Mouse (Mus musculus) ES-E14 (cell line): ENCODE results near the gene Sag. TPM values are rescaled to one million over a fixed set of nuclear protein-coding genes. Genes with fewer than 3 reads are reported as not detected.

ENCODE experiments used
- DNase-seq: peaks from one replicate; pipeline ENCODE4 v3.0.0-alpha.2; 2013; ENCODE audit warnings: low read depth, low spot score
- H3K27ac ChIP-seq: 2 replicates; pipeline ENCODE4 v1.5.1; 2012; ENCODE audit warnings: low read depth, mild to moderate bottlenecking, low read length, moderate library complexity, mixed read lengths; ENCODE audit not compliant: poor library complexity, insufficient read depth, severe bottlenecking
- H3K36me3 ChIP-seq: 2 replicates; pipeline ENCODE4 v1.6.1; 2012; ENCODE audit warnings: mild to moderate bottlenecking, low read length, moderate library complexity, mixed read lengths; ENCODE audit not compliant: control insufficient read depth, poor library complexity, insufficient read depth, severe bottlenecking
- H3K4me1 ChIP-seq, 2 experiments: fragments of 150-350 bp in 1 of 2; sonication (generic) in 1 of 2; 2 replicates each; pipeline ENCODE4 v1.6.1; 2012; ENCODE audit warnings: low read length in 2 of 2, mild to moderate bottlenecking in 1 of 2, mixed read lengths in 1 of 2; ENCODE audit not compliant: control insufficient read depth in 2 of 2, insufficient read depth in 2 of 2, poor library complexity in 1 of 2
- H3K4me3 ChIP-seq, 2 experiments: fragments of 150-350 bp in 1 of 2; sonication (generic) in 1 of 2; 2 replicates each; pipeline ENCODE4 v1.5.1; 2012; ENCODE audit warnings: low read length in 2 of 2, low read depth in 1 of 2, mild to moderate bottlenecking in 1 of 2, mixed read lengths in 1 of 2; ENCODE audit not compliant: insufficient read depth in 1 of 2, poor library complexity in 1 of 2, severe bottlenecking in 1 of 2
- H3K9ac ChIP-seq: 2 replicates; pipeline ENCODE4 v1.6.1; 2012; ENCODE audit warnings: low read depth, mild to moderate bottlenecking, low read length, mixed read lengths; ENCODE audit not compliant: poor library complexity, insufficient read depth, severe bottlenecking
- H3K9me3 ChIP-seq: fragments of 150-350 bp; sonication (generic); 2 replicates; pipeline ENCODE4 v1.6.1; 2012; ENCODE audit warnings: low read depth, mild to moderate bottlenecking, low read length; ENCODE audit not compliant: control insufficient read depth, insufficient read depth
- CHD2 ChIP-seq: IDR thresholded peaks from 2 replicates; pipeline ENCODE4 v1.6.1; 2014; ENCODE audit warnings: mild to moderate bottlenecking, low read depth, low read length, inconsistent platforms
- HCFC1 ChIP-seq: IDR thresholded peaks from 2 replicates; pipeline ENCODE4 v1.6.1; 2012; ENCODE audit warnings: low read length, inconsistent platforms, borderline replicate concordance; ENCODE audit not compliant: insufficient read depth
- MAFK ChIP-seq: IDR thresholded peaks from 2 replicates; pipeline ENCODE4 v1.6.1; 2014; ENCODE audit warnings: mild to moderate bottlenecking, low read depth, low read length, inconsistent platforms; ENCODE audit not compliant: insufficient read depth
- ZC3H11A ChIP-seq: IDR thresholded peaks from 2 replicates; pipeline ENCODE4 v1.6.1; 2012; ENCODE audit warnings: low read depth, mild to moderate bottlenecking, inconsistent platforms, low read length, borderline replicate concordance
- ZNF384 ChIP-seq: IDR thresholded peaks from 2 replicates; pipeline ENCODE4 v1.6.1; 2012; ENCODE audit warnings: low read depth, low read length, inconsistent platforms
- in situ Hi-C, 2 experiments: fragments of 600-800 bp; cut with MboI; formaldehyde crosslinking; loops; one replicate each; pipeline ENCODE4 v1.15.1; 2025; ENCODE audit warnings: low sequenced_read_pairs in 2 of 2, inconsistent platforms in 1 of 2; ENCODE audit not compliant: unreplicated experiment in 2 of 2
- total RNA-seq: library from RNA; depleted of rRNA; stranded (reverse); fragments of 300-350 nt; gene quantifications from 2 replicates; pipeline ENCODE4 v1.2.3, GENCODE M21; 2012

The Sag gene
- total RNA-seq, 1 experiment: 1.3 TPM

DNA sequence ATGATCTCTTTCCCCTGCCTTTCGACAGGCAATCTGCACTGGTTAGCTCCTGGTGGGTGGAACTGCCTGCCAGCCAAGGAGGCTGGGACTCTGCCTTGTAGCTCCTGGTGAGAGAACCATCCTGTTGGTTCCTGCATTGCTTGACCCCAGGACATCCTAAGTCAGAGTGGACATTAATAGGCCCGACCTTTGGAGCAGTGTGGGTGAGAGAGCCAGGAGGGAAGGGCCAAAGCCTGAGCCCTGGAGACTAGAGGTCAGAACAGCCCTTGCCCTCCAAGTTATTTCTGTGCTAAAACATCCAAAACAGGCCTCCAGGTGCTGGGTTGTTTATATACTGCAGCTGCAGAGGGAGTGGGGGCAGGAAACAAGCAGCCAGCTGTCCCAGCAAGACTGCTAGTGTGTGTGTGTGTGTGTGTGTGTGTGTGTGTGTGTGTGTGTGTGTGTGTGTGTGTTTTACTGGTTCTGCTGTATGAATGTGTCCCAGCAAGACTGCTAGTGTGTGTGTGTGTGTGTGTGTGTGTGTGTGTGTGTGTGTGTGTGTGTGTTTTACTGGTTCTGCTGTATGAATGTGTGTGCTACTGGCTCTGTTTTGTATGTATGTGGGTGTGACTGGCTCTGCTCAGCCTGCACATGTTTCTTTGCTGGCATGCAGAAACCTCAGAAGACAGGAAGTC, 43.5 kb downstream of the Sag start:
- H3K9me3 ChIP-seq: no peaks in the 10 kb centered on the region
- in situ Hi-C loops: no loop called here
- DNase-seq: no peak
- TF ChIP-seq HCFC1: no peak
- no peak for TF ChIP-seq ZNF384
- no peak for TF ChIP-seq MAFK
- TF ChIP-seq ZC3H11A: no peak
- TF ChIP-seq CHD2: no peak
- H3K36me3 ChIP-seq: no peaks in the 10 kb centered on the region
- H3K27ac ChIP-seq: no peak overlapping the region
- no peak overlapping the region for H3K4me3 ChIP-seq
- no peak overlapping the region for H3K9ac ChIP-seq
- H3K4me1 ChIP-seq: no peaks in the 10 kb centered on the region

GRCm38 (mm10) chr1:87847475-87848168, 44.1 kb downstream of the Sag start:
- H3K9me3 ChIP-seq: no peaks in the 10 kb centered on the region
- TF ChIP-seq CHD2: no peak
- no peak for TF ChIP-seq ZNF384
- TF ChIP-seq HCFC1: no peak
- TF ChIP-seq MAFK: no peak
- TF ChIP-seq ZC3H11A: no peak
- in situ Hi-C loops: no loop called here
- H3K36me3 ChIP-seq: no peaks in the 10 kb centered on the region
- DNase-seq: no peak
- no peak overlapping the region for H3K27ac ChIP-seq
- H3K9ac ChIP-seq: no peak overlapping the region
- no peaks in the 10 kb centered on the region for H3K4me1 ChIP-seq
- H3K4me3 ChIP-seq: no peak overlapping the region

DNA sequence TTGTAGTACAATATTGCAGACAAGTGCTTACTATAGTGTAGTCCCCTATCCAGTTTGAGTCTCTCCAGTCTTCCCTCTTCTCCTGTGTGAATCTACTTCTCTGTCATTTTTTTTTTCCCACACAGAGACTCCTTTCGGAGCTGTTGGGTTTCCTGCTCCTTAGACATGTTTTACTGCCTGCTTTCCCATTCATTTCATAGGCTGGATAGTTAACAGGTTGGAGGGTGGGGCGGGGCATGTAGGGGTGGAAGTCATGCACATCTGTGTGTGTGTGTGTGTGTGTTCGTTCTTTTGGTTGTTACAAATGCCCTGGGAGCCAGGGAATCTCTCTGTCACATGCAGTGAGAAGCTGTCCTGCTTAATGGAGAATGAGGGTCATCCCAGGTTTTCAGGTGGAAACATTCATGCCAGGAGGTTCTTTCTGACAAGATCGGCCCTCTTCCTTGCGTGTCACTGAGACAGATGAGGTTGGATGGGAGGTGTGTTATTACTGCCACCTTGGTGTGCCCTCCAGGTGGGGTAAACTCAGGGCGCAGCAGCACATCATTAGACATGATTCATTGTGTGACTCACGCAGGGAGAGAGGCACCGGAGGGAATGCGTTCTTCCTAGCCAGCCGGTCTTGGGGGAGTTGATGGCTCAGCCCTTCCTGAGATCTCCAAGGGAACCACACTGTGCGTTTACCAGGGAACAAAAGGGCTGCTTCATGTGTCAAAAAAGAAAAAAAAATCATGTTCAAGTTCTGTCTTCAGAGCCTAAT, 44.9 kb downstream of the Sag start:
- in situ Hi-C loops: no loop called here
- no peak for DNase-seq
- TF ChIP-seq HCFC1: no peak
- no peak for TF ChIP-seq CHD2
- TF ChIP-seq ZC3H11A: no peak
- no peak for TF ChIP-seq ZNF384
- TF ChIP-seq MAFK: no peak

DNA sequence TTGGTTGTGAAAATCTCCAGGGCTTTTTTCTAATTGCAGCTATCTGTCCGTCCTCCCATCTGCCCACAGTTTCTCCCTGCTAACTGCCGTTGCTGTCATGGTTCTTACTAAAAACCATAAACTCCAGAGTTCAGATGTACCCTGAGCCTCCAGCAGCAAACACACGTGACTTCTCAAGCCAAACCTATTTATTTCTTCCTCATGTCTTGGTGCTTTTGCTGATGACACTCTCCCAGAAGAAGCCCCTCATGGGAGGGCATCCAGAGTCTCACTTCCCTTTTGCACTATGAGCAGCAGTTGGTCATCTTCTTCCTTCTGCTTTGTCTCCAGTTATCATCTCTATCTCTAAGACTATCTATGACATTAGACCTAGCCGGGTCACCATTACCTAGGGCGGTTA, 45.8 kb downstream of the Sag start:
- Histone ChIP-seq H3K9ac (no peak overlapping the region), H3K36me3 (no peaks in the 10 kb centered on the region), H3K27ac (no peak overlapping the region), H3K9me3 (no peaks in the 10 kb centered on the region), H3K4me1 (peaks cover 0 to 1% of the 10 kb centered on the region in 2 experiments; a peak in 2 of 4 replicates), H3K4me3 (no peak overlapping the region)
- TF ChIP-seq MAFK (no peak), ZC3H11A (no peak), HCFC1 (no peak), CHD2 (no peak), ZNF384 (no peak)
- in situ Hi-C loops: no loop called here
- DNase-seq: no peak

More for the DNA sequence above, 44.9 kb downstream of the Sag start:
- no peak overlapping the region for H3K9ac ChIP-seq
- H3K4me1 ChIP-seq: no peaks in the 10 kb centered on the region
- H3K36me3 ChIP-seq: no peaks in the 10 kb centered on the region
- H3K4me3 ChIP-seq: no peak overlapping the region
- no peak overlapping the region for H3K27ac ChIP-seq
- no peaks in the 10 kb centered on the region for H3K9me3 ChIP-seq
